Mouse (Mus musculus) common myeloid progenitor, adult 5-6 weeks (primary cell): ENCODE measurements around the gene Hlcs. TPM values are rescaled to one million over a fixed set of nuclear protein-coding genes. Genes with fewer than 3 reads are reported as not detected.

Experiments used
- ATAC-seq: replicated peaks from 2 replicates; pipeline ENCODE4 v1.8.0; 2016; ENCODE audit warnings: low read depth, mild to moderate bottlenecking, moderate TSS enrichment, inconsistent platforms; ENCODE audit not compliant: poor library complexity, severe bottlenecking
- total RNA-seq: library from RNA; stranded (forward); fragments of 200-1000, 187-1606 nt; gene quantifications from 2 replicates; pipeline ENCODE4 v1.2.3, GENCODE M21; 2017

Hlcs gene
- total RNA-seq, 1 experiment from 2014 or later: 11.3 TPM

- no peak for ATAC-seq
Observed at GRCm38 (mm10) chr16:94175366-94175986, 137.9 kb downstream of the Hlcs start.

- no peak for ATAC-seq
Observed at GRCm38 (mm10) chr16:94173361-94173760, 140.0 kb downstream of the Hlcs start.

DNA sequence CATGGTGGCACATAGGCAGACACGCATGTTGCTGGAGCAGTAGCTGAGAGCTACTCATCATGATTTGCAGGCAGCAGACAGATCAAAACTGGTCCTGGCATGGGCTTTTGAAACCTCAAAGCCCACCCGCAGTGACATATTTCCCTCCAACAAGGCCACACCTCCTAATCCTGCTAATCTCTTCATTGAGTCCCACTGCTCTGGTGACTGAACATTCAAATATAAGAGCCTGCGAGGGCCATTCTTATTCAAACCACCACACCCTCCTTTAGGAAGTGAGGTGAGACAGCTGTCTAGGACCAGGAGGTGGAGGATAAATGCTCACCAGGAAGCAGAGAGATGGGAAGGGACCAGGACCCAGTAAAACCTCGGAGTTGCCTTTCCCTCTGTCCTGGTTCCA is 143.2 kb downstream of the Hlcs start:
- ATAC-seq: no peak

DNA sequence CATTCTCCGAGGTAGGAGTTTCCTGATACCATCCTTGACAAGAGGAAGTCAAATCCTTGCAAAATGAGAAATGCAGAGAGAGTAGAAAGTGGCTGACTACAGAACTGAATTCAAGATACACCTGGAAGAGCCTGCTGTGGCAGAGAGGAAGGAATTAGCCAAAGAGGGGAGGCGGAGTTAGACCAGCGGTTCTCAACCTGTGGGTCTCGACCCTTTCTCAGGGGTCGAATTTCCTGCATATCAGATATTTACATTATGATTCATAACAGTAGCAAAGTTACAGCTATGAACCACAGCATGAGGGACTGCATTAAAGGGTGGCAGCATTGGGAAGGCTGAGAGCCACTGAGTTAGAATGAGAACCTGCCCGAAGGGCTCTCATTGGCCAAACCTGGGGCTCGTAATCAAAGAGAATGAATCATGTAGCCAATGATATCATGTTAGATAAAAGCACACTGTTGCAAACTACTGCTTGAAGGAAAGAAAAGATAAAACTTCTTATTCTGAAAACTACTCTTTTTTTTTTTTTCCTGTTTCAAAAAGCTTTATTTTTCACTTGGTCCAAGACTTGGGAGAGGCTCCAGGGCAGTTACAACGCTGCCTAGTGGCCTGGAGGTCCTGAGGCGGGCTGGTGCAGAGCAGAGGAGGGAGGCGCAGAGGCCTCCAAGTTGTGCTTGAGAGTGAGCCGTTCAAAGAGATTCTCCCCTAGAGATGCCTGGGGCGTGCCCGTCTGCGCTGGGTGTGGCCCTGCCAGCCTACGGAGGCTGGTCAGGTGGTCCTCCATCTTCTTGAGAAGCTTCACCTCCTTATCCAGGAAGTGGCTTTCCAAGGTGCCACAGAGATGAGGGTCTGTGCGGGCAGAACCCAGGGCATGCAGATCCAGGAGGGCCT is 144.5 kb downstream of the Hlcs start:
- ATAC-seq: no peak

DNA sequence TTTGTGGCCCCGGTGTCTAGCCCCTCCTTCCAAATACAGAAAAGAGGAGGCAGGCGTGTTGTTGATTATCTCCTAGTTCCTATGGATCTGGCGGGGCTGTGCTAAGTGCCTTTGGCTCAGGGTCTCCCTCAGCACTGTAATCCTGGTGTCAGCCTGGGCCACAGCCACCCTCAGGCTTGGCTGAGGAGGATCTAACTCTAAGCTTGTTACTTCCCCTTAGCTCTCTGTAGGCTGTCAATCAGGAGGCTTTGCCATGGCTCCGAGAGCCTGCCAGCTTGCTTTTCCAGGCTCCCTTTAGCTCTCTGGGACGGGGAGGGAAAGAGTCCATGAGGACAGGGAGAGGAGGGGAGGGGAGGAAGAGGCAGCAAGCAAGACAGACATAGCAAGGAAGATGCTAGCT is 148.4 kb downstream of the Hlcs start:
- peak; percentile 51; the same call in 1 of the 2 replicates for ATAC-seq

GRCm38 (mm10) chr16:94164236-94164635 is 149.1 kb downstream of the Hlcs start:
- ATAC-seq: no peak

- ATAC-seq: no peak
Observed at GRCm38 (mm10) chr16:94163051-94163450, 150.3 kb downstream of the Hlcs start.

DNA sequence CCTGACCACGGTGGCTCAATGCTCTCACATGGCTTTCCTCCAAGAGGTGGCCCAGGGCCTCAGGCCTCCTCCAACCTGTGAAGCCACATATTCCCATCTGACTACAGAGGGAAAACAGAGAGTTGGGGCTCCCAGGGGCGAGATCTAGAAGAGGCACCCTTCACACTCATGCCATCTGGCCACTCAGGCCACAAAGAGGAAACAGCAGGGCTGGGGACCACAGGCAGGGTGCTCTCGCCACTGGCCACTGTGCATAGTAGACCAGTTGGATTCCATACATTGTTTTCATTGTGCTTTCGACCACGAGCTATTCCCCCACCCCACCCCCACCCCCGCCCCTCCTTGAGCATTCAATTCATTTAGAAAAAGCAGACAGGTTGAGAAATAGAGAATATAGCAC is 151.4 kb downstream of the Hlcs start:
- ATAC-seq: no peak

DNA sequence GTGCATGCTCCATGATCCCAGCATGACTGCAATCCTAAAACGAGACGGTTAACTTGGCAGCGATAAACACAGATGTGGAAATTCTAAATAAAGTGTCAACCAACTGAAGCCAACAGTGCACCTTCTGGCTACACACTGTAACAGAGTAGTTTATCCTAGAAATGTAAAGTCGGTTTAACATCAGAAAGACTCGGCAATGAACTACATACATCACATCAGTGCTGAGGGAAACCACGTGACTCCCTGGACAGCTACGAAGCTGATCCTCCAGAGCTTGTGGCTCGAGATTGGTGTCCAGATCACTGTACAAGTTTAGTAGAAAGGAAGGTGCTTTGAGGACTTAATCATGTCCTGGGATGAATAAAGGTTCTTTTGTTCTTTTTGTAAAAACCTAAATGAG is 155.6 kb downstream of the Hlcs start:
- no peak for ATAC-seq

DNA sequence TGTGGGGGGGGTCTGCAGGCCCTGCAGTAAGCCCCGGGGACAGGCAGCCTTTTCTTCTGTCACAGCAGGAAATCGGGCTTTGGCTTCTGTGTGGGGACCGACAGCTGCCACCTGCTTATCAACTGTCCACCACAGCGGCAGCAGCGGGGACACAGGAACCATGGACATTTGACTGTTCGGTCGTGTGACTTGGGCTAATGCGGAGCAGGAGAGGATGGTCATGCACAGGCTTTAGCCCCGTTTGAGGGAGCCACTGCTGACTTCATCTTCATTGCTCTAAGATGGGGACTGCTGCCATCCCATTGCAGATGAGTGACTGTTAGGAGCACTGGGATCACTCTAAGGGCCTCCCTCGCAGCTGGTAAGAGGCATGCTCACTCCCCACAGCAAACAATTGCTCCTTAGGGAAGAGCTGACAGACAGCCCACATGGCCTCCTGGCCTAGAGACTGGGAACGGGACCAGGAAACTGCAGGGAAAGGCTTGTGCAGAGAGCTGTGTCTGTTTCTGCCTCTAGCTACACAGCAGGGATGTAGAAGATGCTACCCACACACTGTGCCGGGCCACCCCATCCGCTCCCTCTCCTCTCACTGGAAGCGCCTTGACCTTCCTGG is 158.2 kb downstream of the Hlcs start:
- ATAC-seq: no peak

DNA sequence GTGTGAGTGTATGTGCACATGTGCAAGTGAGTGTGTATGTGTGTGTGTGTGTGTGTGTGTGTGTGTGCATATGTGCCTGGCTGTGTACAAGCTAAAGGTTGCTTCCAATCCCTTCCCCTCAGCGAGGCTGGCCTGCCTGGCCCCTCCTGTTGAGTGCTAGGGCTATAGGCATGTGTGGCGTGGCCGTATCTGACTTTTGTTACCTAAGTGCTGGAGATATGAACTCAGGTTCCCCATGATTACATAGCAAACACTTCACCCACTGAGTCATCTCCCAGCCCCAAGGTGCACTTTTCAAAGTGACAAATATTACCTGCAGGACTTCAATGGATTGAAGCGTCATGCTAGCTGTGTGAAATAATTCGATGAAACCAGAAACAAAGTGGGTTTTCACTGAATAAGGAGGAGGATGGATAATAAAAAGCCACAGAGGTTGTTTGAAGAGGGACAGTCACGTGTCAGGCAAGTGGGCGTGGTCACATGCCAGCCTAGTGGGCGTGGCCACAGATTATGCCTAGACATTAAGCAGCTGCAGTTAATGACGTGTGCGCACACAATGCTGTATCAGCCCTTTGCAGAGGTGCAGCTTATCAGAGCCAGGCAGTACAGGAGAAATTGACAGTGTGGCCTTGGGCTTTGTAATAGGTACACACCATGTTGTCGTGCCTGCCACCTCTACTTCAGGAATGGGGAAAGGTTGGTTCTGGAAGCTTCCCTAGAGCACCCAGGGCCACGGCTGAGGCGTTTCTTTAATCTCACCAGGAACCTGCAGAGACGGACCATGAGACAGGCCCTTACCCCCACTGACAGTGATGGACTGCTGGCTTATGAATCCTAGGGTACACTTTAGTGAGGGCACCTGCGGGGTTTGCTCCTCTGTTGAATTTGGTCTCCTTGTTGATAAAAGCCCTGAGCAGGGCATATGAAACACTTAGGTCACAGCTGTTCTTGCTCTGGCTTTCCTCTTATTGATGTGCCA is 163.0 kb downstream of the Hlcs start:
- peak; percentile 78 for ATAC-seq

DNA sequence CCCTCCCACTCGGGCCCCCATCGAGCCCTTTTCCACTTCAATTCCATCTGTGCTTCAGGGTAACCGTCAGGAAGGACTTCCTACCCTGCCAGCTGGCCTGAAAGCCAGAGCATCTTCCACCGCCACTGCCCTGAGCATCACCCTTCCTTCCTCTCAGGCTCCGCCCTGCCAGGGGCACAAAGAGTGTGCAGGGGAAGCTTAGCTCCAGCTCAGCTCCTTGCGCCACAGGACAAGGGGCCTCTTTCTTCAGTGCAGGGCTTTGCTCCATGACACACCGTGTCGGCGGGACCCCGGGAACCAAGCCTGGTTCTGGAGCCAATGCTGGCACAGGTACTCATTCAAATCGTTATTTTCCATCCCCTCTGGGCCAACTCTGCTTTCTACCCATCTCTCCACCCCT is 165.2 kb downstream of the Hlcs start:
- peak; percentile 46 for ATAC-seq

DNA sequence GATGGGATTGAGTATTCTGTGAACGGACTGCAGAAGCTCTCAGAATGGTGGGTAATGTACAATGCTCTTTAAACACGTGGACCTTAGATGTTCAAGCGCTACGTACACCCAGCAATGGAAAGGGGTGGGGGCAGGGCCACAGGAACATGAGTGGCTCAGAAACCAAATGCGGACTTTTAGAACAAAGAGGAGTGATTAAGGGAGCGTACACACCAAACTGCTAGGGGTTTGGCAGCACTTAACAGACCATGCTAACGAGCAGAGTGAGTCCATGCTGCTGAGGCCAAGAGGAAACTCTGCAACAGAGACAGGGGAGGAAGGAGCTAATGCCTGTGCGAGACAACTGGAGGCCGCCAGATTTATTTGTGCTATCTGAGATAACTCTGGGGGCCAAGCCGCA is 170.0 kb downstream of the Hlcs start:
- no peak for ATAC-seq

DNA sequence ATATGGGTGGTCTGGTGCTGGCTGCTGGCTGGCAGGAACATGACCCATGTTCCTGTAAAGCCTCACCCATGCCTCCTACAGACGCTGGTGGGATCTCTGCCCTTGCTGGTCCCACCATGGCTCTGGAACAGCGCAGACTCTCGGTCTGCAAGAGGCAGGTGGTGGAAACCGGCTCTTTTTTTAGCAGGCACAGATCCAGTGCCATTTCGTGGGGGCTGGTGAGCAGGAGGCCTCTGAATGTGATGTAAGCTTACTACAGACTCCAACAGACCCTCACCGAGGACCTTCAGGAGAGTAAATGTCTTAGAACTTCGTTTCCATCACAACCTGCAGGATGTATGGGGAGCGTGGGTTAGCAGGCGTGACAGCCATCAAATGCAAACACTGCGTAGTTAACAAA is 172.6 kb downstream of the Hlcs start:
- no peak for ATAC-seq

- no peak for ATAC-seq
Observed at GRCm38 (mm10) chr16:94134218-94134617, 179.2 kb downstream of the Hlcs start.

DNA sequence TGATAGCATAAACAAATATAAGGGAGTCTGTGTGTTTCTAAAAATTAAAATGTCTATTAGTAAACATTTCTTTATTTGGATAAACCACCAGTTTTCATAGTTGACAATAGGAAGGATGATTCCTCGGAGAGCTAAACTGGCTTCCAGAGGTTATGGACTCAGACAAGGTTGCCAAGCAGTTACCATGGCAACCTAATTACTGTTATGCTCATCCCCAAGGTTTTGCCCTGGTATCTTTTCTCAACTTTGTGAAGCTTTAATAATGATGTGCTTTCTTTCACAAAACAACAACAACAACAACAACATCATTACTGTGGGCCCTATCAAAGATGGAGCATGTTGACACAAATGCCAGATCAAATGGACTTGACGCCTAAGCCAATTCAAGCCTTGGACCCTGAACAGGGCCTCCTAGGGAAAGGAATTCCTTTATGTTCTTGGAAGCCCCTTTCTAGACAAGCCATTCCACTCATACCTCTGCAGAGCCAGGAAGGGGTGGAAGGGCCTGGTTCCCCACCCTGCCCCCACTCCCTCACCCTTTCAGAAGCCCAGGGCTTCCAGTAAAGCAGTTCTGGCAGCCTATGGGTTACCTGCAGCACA is 185.0 kb downstream of the Hlcs start:
- ATAC-seq: no peak

- ATAC-seq: no peak
Observed at GRCm38 (mm10) chr16:94126200-94126599, 187.2 kb downstream of the Hlcs start.

DNA sequence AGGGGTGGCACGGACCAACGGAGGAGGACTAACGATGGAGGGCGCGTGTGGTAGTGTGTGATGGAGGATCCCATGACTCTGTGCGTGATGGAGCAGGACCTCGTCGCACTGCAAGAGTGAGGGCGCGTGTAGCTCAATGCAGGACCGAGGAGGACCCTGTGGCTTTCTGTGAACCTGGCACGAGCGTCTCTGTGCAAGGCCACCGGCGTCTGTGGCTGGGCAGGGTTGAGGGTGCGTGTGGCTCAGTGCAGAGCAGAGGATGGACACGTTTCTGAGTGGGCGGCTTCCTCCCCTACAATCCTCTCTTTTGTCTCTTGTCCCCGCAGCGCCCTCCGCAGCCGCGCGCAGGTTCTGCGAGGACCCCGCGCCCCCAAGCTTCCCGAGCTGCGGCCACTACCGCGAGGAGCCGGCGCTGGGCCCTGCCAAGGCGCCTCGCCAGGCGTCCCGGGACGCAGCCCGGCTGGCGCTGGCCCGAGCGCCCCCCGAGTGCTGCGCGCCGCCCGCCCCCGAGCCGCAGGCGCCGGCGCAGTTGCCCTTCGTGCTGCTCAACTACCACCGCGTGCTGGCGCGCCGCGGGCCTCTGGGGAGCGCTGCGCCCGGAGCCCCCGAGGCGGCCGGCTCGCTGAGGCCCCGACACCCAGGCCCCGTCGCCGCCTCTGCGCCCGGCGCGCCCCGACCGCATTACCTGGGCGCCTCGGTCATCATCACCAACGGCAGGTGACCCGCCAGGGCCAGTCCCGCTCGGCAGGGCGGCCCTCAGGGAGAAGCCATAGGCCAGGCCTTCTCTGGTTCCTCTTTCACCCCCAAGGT is 188.0 kb downstream of the Hlcs start:
- 0 out of 2 replicates have a peak, but pooled peaks have one; percentile 23 for ATAC-seq

DNA sequence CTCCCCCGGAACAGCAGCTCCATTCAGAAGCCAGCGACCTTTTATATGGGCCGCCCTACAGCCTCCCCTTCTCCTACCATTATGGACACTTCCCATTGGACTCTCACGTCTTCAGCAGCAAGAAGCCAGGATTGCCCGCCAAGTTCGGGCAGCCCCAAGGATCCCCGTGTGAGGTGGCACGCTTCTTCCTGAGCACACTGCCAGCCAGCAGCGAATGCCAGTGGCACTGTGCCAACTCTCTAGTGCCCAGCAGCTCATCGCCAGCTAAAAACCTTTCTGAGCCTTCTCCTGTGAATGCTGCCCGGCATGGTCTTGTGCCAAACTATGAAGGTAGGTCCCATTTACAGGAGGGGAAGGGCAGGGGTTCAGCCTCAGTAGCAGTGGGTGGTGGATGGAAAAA is 190.1 kb downstream of the Hlcs start:
- ATAC-seq: no peak
